Mouse (Mus musculus): ENCODE data around the gene Slc4a2.

DNA sequence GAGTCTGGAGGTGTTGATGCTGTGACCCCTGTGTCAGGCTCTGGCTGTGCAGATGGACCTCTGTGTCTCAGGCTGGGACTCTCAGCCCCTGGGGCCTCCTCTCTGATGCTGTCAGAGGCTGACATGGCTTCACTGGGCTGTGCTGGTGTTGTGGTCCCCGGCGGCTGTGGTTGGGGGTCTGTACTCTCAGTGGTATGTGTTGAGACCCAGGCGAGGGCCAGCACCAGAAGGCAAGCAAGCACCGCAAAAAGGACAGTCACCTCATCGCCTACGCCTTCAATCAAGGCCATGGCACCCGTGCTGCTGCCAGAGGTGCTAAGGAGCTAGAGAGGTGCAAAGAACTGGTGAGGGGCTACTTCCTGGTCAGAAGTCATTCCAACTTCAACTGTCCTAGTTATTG is 23.0 kb downstream of the Slc4a2 start:
- TF ChIP-seq CTCF (IDR thresholded peaks at IDR 0.05; ENCODE audit: insufficient read depth, low read length), result no peak
- TF ChIP-seq POLR2A (IDR thresholded peaks at IDR 0.05; ENCODE audit: borderline replicate concordance, extremely low read depth, low read depth, low read length), result no peak

All from lung, adult 2 months (tissue).